Mouse (Mus musculus) embryonic facial prominence, embryonic 15.5 days (tissue): ENCODE results near the gene Prkg1. TPM values are rescaled to one million over a fixed set of nuclear protein-coding genes. Genes with fewer than 3 reads are reported as not detected.

Experiments
- ATAC-seq: fragments of 200-750 bp; cut with Nextera tagmentation; 2 replicates; pipeline ENCODE4 v1.8.0; 2017; ENCODE audit warnings: low read depth, moderate TSS enrichment; ENCODE audit not compliant: insufficient number of reproducible peaks, low FRiP score, low TSS enrichment
- H3K27ac ChIP-seq: fragments of 300-500 bp; sonication (generic); replicated peaks from 2 replicates; pipeline ENCODE4 v1.5.1; 2015; ENCODE audit warnings: mild to moderate bottlenecking, inconsistent platforms
- H3K27me3 ChIP-seq: fragments of 300-500 bp; sonication (generic); 2 replicates; pipeline ENCODE4 v1.6.1; 2015; ENCODE audit warnings: inconsistent platforms
- H3K36me3 ChIP-seq: fragments of 300-500 bp; sonication (generic); 2 replicates; pipeline ENCODE4 v1.6.1; 2015; ENCODE audit warnings: mild to moderate bottlenecking, inconsistent platforms
- H3K4me1 ChIP-seq: fragments of 300-500 bp; sonication (generic); 2 replicates; pipeline ENCODE4 v1.6.1; 2015; ENCODE audit warnings: inconsistent platforms
- H3K4me2 ChIP-seq: fragments of 300-500 bp; sonication (generic); replicated peaks from 2 replicates; pipeline ENCODE4 v1.6.1; 2015; ENCODE audit warnings: mild to moderate bottlenecking, inconsistent platforms
- H3K4me3 ChIP-seq: fragments of 300-500 bp; sonication (generic); replicated peaks from 2 replicates; pipeline ENCODE4 v1.5.1; 2015; ENCODE audit warnings: mild to moderate bottlenecking, inconsistent platforms
- H3K9ac ChIP-seq: fragments of 300-500 bp; sonication (generic); 2 replicates; pipeline ENCODE4 v1.6.1; 2015; ENCODE audit warnings: inconsistent platforms
- H3K9me3 ChIP-seq: fragments of 300-500 bp; sonication (generic); replicated peaks from 2 replicates; pipeline ENCODE4 v1.6.1; 2016; ENCODE audit warnings: inconsistent platforms
- WGBS: fragments of 180-500 bp; shearing (Covaris S2); methylation state at CpG from one replicate; pipeline ENCODE4 v1.1.7; 2015; 5-methylcytosine and 5-hydroxymethylcytosine counted together
- polyA plus RNA-seq: library from polyadenylated mRNA; unstranded; fragments of >200 nt; fragmentation: Nextera tagmentation; extraction: Ambion mirVana; gene quantifications from 2 replicates; pipeline ENCODE4 v1.2.1, GENCODE M21; 2015

The Prkg1 gene
- polyA plus RNA-seq, 1 experiment from 2014 or later, result 11.4 TPM

GRCm38 (mm10) chr19:31425199-31425598 lies 339.6 kb downstream of the Prkg1 start:
- WGBS, result 37% methylated on average over 9 of the region's 9 CpGs
- Histone ChIP-seq H3K36me3 (no peaks in the 10 kb centered on the region), H3K27ac (no peak overlapping the region), H3K4me3 (no peak overlapping the region), H3K4me2 (no peak overlapping the region), H3K9ac (no peak overlapping the region), H3K4me1 (peaks cover 11% of the 10 kb centered on the region; the same call in 1 of the 2 replicates), H3K9me3 (no peaks in the 10 kb centered on the region), H3K27me3 (no peaks in the 10 kb centered on the region)
- no peak for ATAC-seq

GRCm38 (mm10) chr19:31424319-31424718 lies 340.5 kb downstream of the Prkg1 start:
- no peak overlapping the region for H3K27ac ChIP-seq
- H3K4me3 ChIP-seq, result no peak overlapping the region
- no peak overlapping the region for H3K9ac ChIP-seq

GRCm38 (mm10) chr19:31413571-31413970 lies 351.3 kb downstream of the Prkg1 start:
- H3K4me2 ChIP-seq, result no peak overlapping the region
- no peaks in the 10 kb centered on the region for H3K9me3 ChIP-seq
- no peak for ATAC-seq
- no peaks in the 10 kb centered on the region for H3K4me1 ChIP-seq
- no peaks in the 10 kb centered on the region for H3K36me3 ChIP-seq
- no peak overlapping the region for H3K27ac ChIP-seq
- WGBS, result 73% methylated on average over 7 of the region's 7 CpGs
- H3K9ac ChIP-seq, result no peak overlapping the region
- no peaks in the 10 kb centered on the region for H3K27me3 ChIP-seq
- no peak overlapping the region for H3K4me3 ChIP-seq

More at GRCm38 (mm10) chr19:31424319-31424718, 340.5 kb downstream of the Prkg1 start:
- 24% methylated on average over 5 of the region's 5 CpGs for WGBS
- Histone ChIP-seq H3K27me3 (no peaks in the 10 kb centered on the region), H3K9me3 (no peaks in the 10 kb centered on the region), H3K36me3 (no peaks in the 10 kb centered on the region), H3K4me1 (peaks cover 11% of the 10 kb centered on the region; the same call in 1 of the 2 replicates), H3K4me2 (no peak overlapping the region)
- no peak for ATAC-seq

GRCm38 (mm10) chr19:31396096-31396495 lies 368.7 kb downstream of the Prkg1 start:
- Histone ChIP-seq H3K4me3 (no peak overlapping the region), H3K36me3 (no peaks in the 10 kb centered on the region), H3K9ac (no peak overlapping the region), H3K4me1 (no peaks in the 10 kb centered on the region), H3K9me3 (no peaks in the 10 kb centered on the region), H3K27ac (no peak overlapping the region), H3K27me3 (no peaks in the 10 kb centered on the region), H3K4me2 (no peak overlapping the region)
- WGBS, result 73% methylated on average over 1 of the region's 1 CpGs
- ATAC-seq, result no peak

GRCm38 (mm10) chr19:31385353-31385752 lies 379.5 kb downstream of the Prkg1 start:
- Histone ChIP-seq H3K9ac (no peak overlapping the region), H3K4me2 (no peak overlapping the region), H3K27me3 (no peaks in the 10 kb centered on the region), H3K4me3 (no peak overlapping the region), H3K36me3 (no peaks in the 10 kb centered on the region), H3K27ac (no peak overlapping the region), H3K9me3 (no peaks in the 10 kb centered on the region), H3K4me1 (0 out of 2 replicates have a peak, but pooled peaks cover under 1% of the 10 kb centered on the region)
- 82% methylated on average over 3 of the region's 3 CpGs for WGBS
- ATAC-seq, result no peak

- Histone ChIP-seq H3K27ac (no peak overlapping the region), H3K4me2 (no peak overlapping the region), H3K9ac (no peak overlapping the region), H3K27me3 (no peaks in the 10 kb centered on the region), H3K36me3 (no peaks in the 10 kb centered on the region), H3K4me3 (no peak overlapping the region), H3K9me3 (no peaks in the 10 kb centered on the region), H3K4me1 (0 out of 2 replicates have a peak, but pooled peaks cover 4% of the 10 kb centered on the region)
- no peak for ATAC-seq
- 74% methylated on average over 5 of the region's 5 CpGs for WGBS
Observed at GRCm38 (mm10) chr19:31383881-31384280, 381.0 kb downstream of the Prkg1 start.

GRCm38 (mm10) chr19:31370106-31370505 lies 394.7 kb downstream of the Prkg1 start:
- Histone ChIP-seq H3K9ac (no peak overlapping the region), H3K9me3 (no peaks in the 10 kb centered on the region), H3K4me1 (no peaks in the 10 kb centered on the region), H3K4me2 (no peak overlapping the region), H3K36me3 (no peaks in the 10 kb centered on the region), H3K27me3 (no peaks in the 10 kb centered on the region), H3K27ac (no peak overlapping the region), H3K4me3 (no peak overlapping the region)
- WGBS, result 42% methylated on average over 1 of the region's 1 CpGs
- no peak for ATAC-seq

GRCm38 (mm10) chr19:31369116-31369515 lies 395.7 kb downstream of the Prkg1 start:
- Histone ChIP-seq H3K4me3 (no peak overlapping the region), H3K36me3 (no peaks in the 10 kb centered on the region), H3K9me3 (no peaks in the 10 kb centered on the region), H3K4me2 (no peak overlapping the region), H3K4me1 (no peaks in the 10 kb centered on the region), H3K9ac (no peak overlapping the region), H3K27ac (no peak overlapping the region), H3K27me3 (no peaks in the 10 kb centered on the region)
- ATAC-seq, result no peak
- WGBS, result 76% methylated on average over 1 of the region's 1 CpGs

- ATAC-seq, result no peak
- no peak overlapping the region for H3K27ac ChIP-seq
Observed at GRCm38 (mm10) chr19:31362051-31362450, 402.8 kb downstream of the Prkg1 start.

GRCm38 (mm10) chr19:31361575-31361974 lies 403.3 kb downstream of the Prkg1 start:
- ATAC-seq, result no peak
- H3K9ac ChIP-seq, result no peak overlapping the region
- no peak overlapping the region for H3K27ac ChIP-seq
- H3K4me1 ChIP-seq, result 0 out of 2 replicates have a peak, but pooled peaks cover 6% of the 10 kb centered on the region
- no peaks in the 10 kb centered on the region for H3K36me3 ChIP-seq
- no peak overlapping the region for H3K4me3 ChIP-seq
- H3K27me3 ChIP-seq, result no peaks in the 10 kb centered on the region
- H3K4me2 ChIP-seq, result no peak overlapping the region
- 52% methylated on average over 5 of the region's 5 CpGs for WGBS
- H3K9me3 ChIP-seq, result no peaks in the 10 kb centered on the region

More at GRCm38 (mm10) chr19:31362051-31362450, 402.8 kb downstream of the Prkg1 start:
- 70% methylated on average over 4 of the region's 4 CpGs for WGBS
- Histone ChIP-seq H3K4me2 (no peak overlapping the region), H3K4me3 (no peak overlapping the region), H3K36me3 (no peaks in the 10 kb centered on the region), H3K9ac (no peak overlapping the region), H3K4me1 (0 out of 2 replicates have a peak, but pooled peaks cover 6% of the 10 kb centered on the region), H3K27me3 (no peaks in the 10 kb centered on the region), H3K9me3 (no peaks in the 10 kb centered on the region)

GRCm38 (mm10) chr19:31361161-31361560 lies 403.7 kb downstream of the Prkg1 start:
- no peak overlapping the region for H3K27ac ChIP-seq
- 26% methylated on average over 3 of the region's 3 CpGs for WGBS

GRCm38 (mm10) chr19:31354959-31355358 lies 409.9 kb downstream of the Prkg1 start:
- Histone ChIP-seq H3K36me3 (no peaks in the 10 kb centered on the region), H3K27me3 (no peaks in the 10 kb centered on the region), H3K4me1 (no peaks in the 10 kb centered on the region), H3K4me2 (no peak overlapping the region), H3K4me3 (no peak overlapping the region), H3K9ac (no peak overlapping the region), H3K9me3 (no peaks in the 10 kb centered on the region), H3K27ac (no peak overlapping the region)
- WGBS, result 43% methylated on average over 1 of the region's 1 CpGs
- no peak for ATAC-seq

More at GRCm38 (mm10) chr19:31361161-31361560, 403.7 kb downstream of the Prkg1 start:
- Histone ChIP-seq H3K27me3 (no peaks in the 10 kb centered on the region), H3K4me1 (0 out of 2 replicates have a peak, but pooled peaks cover 6% of the 10 kb centered on the region), H3K9ac (no peak overlapping the region), H3K36me3 (no peaks in the 10 kb centered on the region), H3K9me3 (no peaks in the 10 kb centered on the region), H3K4me3 (no peak overlapping the region), H3K4me2 (no peak overlapping the region)
- no peak for ATAC-seq
